Mouse (Mus musculus): ENCODE data around the gene Pa2g4. TPM values are rescaled to one million over a fixed set of nuclear protein-coding genes. Genes with fewer than 3 reads are reported as not detected.
"Not testable (repeated sequence)": the region's sequence is repeated elsewhere in the genome, so short reads cannot be mapped to it uniquely, and the experiment has no call there.

Pa2g4 gene
- 67.5 and 71.0 TPM in 2 replicates for polyA plus RNA-seq (2012; rRNA removed)

DNA sequence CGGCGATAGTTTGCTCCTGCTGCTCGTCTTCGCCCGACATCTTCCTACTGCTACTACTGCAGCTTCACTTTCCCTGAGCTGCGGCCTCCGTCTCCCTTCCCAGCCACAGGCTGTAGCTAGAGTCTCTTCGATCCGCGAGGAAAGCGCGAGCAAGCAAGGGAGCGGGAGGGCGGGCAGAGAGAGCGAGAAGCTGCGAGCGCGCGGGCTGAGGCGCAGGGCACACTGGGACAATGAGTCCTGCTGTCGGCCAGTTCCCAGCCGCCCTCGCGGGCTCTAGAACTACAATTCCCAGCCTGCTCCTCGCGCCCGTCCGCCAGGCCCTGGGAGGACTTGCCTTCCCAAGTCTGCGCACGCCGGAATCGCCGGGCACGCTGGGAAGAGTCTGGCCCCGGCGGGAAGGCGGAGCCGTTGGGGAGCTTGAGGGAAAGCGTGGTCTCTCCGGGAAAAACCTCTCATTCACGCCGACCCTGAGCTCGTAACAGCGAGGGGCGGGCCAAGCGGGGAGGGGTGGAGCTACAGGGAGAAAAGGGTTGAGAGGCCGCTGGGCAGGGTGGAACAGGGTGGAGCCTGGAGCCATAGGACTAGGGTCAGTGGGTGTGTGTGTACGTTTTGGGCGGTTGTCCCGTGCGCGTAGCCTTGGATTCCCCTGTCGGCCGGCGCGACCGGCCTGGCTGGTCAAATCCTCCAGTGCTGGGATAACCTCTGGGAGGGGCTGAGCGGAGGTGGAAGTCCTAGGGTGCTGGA lies at the start of gene Pa2g4:
Gene Pa2g4 (minus strand): TSS at position 200 of the 744 bp plus-strand sequence.
- H3K27ac ChIP-seq (ENCODE audit: insufficient read depth, low read length) = peak within 1 kb of the TSS; percentile 29; the same call in 1 of the 2 replicates
- TF ChIP-seq POLR2A (IDR thresholded peaks at IDR 0.05; ENCODE audit: extremely low read depth, insufficient read depth, low read length) = peak; percentile 83
- no peak for TF ChIP-seq CTCF (IDR thresholded peaks at IDR 0.05; ENCODE audit: extremely low read depth, insufficient read depth, low read length)
- peak within 1 kb of the TSS; percentile 85 for H3K4me3 ChIP-seq (ENCODE audit: insufficient read depth, low read length)
- peaks cover 4% of the 10 kb centered on the region; the same call in 1 of the 2 replicates for H3K4me1 ChIP-seq (ENCODE audit: control insufficient read depth, insufficient read depth, low read length)

DNA sequence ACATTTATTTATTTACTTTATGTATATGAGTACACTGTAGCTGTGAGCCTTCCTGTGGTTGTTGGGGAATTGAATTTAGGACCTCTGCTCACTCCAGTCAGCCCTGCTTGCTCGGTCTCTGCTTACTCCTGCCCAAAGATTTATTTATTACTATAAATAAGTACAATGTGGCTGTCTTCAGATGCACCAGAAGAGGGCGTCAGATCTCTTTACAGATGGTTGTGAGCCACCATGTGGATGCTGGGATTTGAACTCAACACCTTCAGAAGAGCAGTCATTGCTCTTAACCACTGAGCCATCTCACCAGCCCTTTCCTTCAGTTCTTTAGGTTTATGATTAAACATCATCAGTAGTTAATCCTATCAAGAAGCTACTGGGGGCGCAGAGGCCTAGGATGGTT lies 49.1 kb upstream of the Pa2g4 start:
- Histone ChIP-seq H3K4me1 (ENCODE audit: control insufficient read depth, insufficient read depth, low read length) (no peaks in the 10 kb centered on the region), H3K4me3 (ENCODE audit: insufficient read depth, low read length) (no peak overlapping the region), H3K27ac (ENCODE audit: insufficient read depth, low read length) (no peak overlapping the region)
- TF ChIP-seq CTCF (IDR thresholded peaks at IDR 0.05; ENCODE audit: extremely low read depth, insufficient read depth, low read length) = no peak
- no peak for TF ChIP-seq POLR2A (IDR thresholded peaks at IDR 0.05; ENCODE audit: extremely low read depth, insufficient read depth, low read length)

DNA sequence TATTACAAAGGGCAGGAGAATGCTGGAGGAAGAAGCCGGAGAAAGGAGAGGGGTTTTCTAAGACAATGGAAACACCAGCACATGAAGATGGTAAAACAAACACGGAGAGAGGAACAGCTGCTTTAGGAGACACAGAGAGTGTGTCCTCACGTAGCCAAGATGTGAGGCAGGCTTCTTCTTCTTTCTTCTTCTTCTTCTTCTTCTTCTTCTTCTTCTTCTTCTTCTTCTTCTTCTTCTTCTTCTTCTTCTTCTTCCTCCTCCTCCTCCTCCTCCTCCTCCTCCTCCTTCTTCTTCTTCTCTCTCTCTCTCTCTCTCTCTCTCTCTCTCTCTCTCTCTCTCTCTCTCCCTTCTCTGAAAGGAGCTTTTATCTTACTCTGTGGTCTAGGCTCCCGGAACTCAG lies 48.0 kb upstream of the Pa2g4 start:
- not testable (repeated sequence) for H3K4me3 ChIP-seq (ENCODE audit: insufficient read depth, low read length); H3K4me1 ChIP-seq (ENCODE audit: control insufficient read depth, insufficient read depth, low read length); H3K27ac ChIP-seq (ENCODE audit: insufficient read depth, low read length)

DNA sequence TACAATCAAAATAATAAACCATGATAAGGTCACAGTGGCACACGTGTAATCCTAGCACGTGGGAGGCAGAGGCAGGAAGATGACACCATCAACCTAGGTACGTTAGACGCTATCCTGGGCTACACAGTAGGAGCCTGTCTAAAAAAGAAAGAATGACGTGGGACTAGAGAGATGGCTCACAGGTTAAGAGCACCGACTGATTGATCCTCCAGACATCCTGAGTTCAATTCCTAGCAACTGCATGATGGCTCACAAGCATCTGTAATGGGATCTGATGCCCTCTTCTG lies 47.3 kb upstream of the Pa2g4 start:
- TF ChIP-seq POLR2A (IDR thresholded peaks at IDR 0.05; ENCODE audit: extremely low read depth, insufficient read depth, low read length) = no peak
- TF ChIP-seq CTCF (IDR thresholded peaks at IDR 0.05; ENCODE audit: extremely low read depth, insufficient read depth, low read length) = no peak

DNA sequence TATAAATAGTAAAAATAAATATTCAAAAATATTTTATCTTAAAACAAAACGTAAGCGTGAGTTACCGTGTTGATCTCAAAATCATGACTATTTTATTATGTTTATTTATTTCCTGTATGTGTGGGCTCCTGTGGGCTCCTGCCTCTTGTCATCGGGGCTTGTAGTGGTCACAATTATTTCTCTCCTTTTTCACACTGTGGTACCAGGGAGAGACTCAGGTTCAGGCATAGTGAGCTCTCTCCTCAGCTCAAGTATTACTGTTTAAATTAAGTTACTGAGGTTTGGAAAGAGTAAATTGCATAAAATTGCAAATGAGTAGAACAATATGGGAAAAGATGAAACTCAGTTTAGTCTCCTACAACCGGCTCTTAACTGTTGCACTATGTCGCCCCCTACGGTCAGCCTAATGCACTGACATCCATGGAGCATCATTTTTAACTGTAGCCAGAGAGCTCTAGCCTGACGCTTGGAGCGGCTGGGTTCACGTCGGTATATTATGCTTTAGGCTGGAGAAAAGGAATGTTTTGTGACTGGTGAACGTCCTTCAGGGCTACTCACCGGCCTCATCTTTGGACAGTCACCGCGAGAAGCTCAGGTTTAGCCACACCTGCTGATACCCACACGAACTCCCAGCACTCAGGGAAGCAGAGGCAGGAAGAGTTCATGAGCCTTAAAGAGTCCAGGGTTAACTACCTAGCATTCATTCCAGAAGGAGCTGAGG lies 46.8 kb upstream of the Pa2g4 start:
- peak; percentile 91 for TF ChIP-seq CTCF (IDR thresholded peaks at IDR 0.05; ENCODE audit: extremely low read depth, insufficient read depth, low read length)
- no peak for TF ChIP-seq POLR2A (IDR thresholded peaks at IDR 0.05; ENCODE audit: extremely low read depth, insufficient read depth, low read length)
- H3K4me3 ChIP-seq (ENCODE audit: insufficient read depth, low read length) = no peak overlapping the region
- no peaks in the 10 kb centered on the region for H3K4me1 ChIP-seq (ENCODE audit: control insufficient read depth, insufficient read depth, low read length)
- no peak overlapping the region for H3K27ac ChIP-seq (ENCODE audit: insufficient read depth, low read length)

More for the DNA sequence above, 47.3 kb upstream of the Pa2g4 start:
- Histone ChIP-seq H3K4me1 (ENCODE audit: control insufficient read depth, insufficient read depth, low read length) (no peaks in the 10 kb centered on the region), H3K4me3 (ENCODE audit: insufficient read depth, low read length) (no peak overlapping the region), H3K27ac (ENCODE audit: insufficient read depth, low read length) (no peak overlapping the region)

DNA sequence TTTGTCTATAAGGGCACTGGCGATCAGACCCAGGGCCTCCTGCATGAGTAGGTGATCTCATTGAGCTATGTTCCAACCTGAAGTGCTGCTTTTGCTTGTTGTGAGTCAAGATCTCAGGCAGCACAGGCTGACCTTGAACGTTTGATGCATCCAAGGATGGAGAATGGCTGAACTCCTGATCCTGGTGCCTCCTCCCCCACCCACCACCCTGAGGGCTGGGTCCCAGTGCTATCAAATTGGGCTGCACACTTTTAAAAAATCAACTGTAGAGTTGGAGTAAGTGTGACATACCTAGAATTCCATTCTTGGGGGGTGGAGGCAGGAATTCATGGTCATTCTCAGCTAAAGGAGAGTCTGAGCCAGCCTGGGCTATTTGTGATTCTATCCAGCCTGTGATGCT lies 40.7 kb upstream of the Pa2g4 start:
- no peak overlapping the region for H3K27ac ChIP-seq (ENCODE audit: insufficient read depth, low read length)
- H3K4me3 ChIP-seq (ENCODE audit: insufficient read depth, low read length) = no peak overlapping the region
- H3K4me1 ChIP-seq (ENCODE audit: control insufficient read depth, insufficient read depth, low read length) = no peaks in the 10 kb centered on the region
- TF ChIP-seq CTCF (IDR thresholded peaks at IDR 0.05; ENCODE audit: extremely low read depth, insufficient read depth, low read length) (no peak), POLR2A (IDR thresholded peaks at IDR 0.05; ENCODE audit: extremely low read depth, insufficient read depth, low read length) (no peak)

DNA sequence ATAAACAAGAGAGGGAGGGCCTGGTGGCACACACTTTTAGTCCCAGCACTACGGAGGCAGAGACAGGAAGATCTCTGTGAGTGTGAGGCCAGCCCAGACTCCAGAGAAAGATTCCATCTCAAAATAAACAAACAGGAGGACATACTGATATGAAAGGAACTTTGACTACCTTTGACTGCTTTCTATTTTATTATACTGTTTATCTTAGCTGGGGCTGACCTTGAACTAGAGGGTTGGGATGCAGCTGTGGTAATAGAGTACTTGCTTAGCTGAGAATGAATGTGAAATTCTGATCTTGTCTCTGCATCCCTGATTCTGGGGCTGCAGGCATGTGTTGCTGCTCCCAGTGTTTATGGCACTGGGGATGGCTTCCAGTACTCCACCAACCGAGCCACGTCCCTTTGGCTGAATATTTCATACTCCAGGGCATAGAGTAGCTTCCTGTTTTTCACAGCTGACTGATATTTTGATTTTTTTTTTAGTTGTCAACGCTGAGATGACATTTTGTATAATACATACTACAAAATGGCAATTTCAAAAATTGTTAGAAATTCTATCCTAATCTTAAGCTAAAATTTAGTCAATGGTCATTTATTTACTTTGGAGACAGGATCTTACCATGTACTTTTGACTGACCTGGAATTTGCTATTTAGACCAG lies 36.8 kb upstream of the Pa2g4 start:
- Histone ChIP-seq H3K27ac (ENCODE audit: insufficient read depth, low read length) (no peak overlapping the region), H3K4me3 (ENCODE audit: insufficient read depth, low read length) (no peak overlapping the region), H3K4me1 (ENCODE audit: control insufficient read depth, insufficient read depth, low read length) (no peaks in the 10 kb centered on the region)
- TF ChIP-seq POLR2A (IDR thresholded peaks at IDR 0.05; ENCODE audit: extremely low read depth, insufficient read depth, low read length) = no peak

DNA sequence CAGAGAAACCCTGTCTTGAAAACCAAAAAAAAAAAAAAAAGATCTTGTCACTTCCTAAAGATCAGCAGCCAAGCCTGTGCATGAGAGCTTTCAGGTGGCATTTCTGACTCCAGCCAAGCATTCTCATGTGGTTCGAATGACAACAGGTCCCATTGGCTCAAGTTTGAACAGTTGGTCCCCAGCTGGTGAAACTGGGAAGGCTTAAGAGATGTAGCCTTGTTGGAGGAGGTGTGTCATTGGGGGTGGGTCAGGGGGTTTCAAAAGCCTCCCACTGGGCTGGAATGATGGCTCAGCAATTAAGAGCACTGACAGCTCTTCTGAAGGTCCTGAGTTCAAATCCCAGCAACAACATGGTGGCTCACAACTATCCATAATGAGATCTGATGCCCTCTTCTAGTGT lies 35.7 kb upstream of the Pa2g4 start:
- no peak for TF ChIP-seq POLR2A (IDR thresholded peaks at IDR 0.05; ENCODE audit: extremely low read depth, insufficient read depth, low read length)
- TF ChIP-seq CTCF (IDR thresholded peaks at IDR 0.05; ENCODE audit: extremely low read depth, insufficient read depth, low read length) = no peak
- no peaks in the 10 kb centered on the region for H3K4me1 ChIP-seq (ENCODE audit: control insufficient read depth, insufficient read depth, low read length)
- no peak overlapping the region for H3K4me3 ChIP-seq (ENCODE audit: insufficient read depth, low read length)
- no peak overlapping the region for H3K27ac ChIP-seq (ENCODE audit: insufficient read depth, low read length)

DNA sequence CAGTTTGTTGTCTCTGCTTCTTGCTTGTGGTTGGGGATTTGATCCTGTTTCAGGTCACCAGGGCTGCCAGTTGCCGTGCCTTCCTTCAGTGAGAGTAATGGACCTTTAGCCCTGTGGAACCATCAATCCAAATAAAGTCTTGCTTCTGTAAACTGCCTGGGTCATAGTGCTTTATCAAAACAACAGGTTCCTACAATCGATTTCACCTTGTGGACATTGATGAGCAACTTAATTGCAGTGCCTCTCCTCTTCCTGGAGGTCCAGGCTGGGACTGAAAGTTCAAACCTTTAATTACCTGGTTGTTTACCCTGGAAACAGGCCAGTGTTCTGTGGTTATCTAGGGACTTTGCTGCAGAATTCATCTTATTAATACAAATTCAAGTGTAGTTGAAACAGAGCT lies 32.7 kb upstream of the Pa2g4 start:
- H3K4me3 ChIP-seq (ENCODE audit: insufficient read depth, low read length) = no peak overlapping the region
- no peaks in the 10 kb centered on the region for H3K4me1 ChIP-seq (ENCODE audit: control insufficient read depth, insufficient read depth, low read length)
- TF ChIP-seq CTCF (IDR thresholded peaks at IDR 0.05; ENCODE audit: extremely low read depth, insufficient read depth, low read length) (no peak), POLR2A (IDR thresholded peaks at IDR 0.05; ENCODE audit: extremely low read depth, insufficient read depth, low read length) (no peak)
- H3K27ac ChIP-seq (ENCODE audit: insufficient read depth, low read length) = no peak overlapping the region

DNA sequence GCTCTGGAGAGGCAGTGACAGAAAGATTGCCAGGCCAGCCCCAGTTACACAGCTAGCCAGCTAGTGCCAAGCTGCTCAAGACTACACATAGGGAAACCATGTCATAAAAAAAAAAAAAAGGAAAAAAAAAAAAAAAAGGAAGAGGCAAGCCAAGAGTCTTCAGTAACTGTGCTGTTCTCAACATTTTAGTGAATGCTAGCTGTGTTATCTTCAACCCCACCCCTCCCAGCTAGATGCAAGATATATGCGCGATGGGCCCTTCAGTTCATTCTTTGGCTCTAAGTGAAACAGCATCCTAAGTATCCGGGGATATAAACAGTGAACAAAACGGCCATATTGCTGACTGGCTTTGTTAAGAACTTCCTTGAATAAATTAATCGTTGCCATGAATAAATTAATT lies 27.0 kb upstream of the Pa2g4 start:
- Histone ChIP-seq H3K4me1 (ENCODE audit: control insufficient read depth, insufficient read depth, low read length) (no peaks in the 10 kb centered on the region), H3K27ac (ENCODE audit: insufficient read depth, low read length) (no peak overlapping the region), H3K4me3 (ENCODE audit: insufficient read depth, low read length) (no peak overlapping the region)
- TF ChIP-seq CTCF (IDR thresholded peaks at IDR 0.05; ENCODE audit: extremely low read depth, insufficient read depth, low read length) (no peak), POLR2A (IDR thresholded peaks at IDR 0.05; ENCODE audit: extremely low read depth, insufficient read depth, low read length) (no peak)
